Mouse (Mus musculus) hindbrain, embryonic 13.5 days (tissue): ENCODE results near the gene Vwa5b2. TPM values are rescaled to one million over a fixed set of nuclear protein-coding genes. Genes with fewer than 3 reads are reported as not detected.

Experiments used
- ATAC-seq: fragments of 200-750 bp; cut with Nextera tagmentation; 2 replicates; pipeline ENCODE4 v1.8.0; 2017; ENCODE audit warnings: moderate TSS enrichment; ENCODE audit not compliant: low FRiP score
- H3K27ac ChIP-seq: fragments of 300-500 bp; sonication (generic); 2 replicates; pipeline ENCODE4 v1.5.1; 2015; ENCODE audit warnings: inconsistent platforms, mild to moderate bottlenecking, moderate library complexity
- H3K27me3 ChIP-seq: fragments of 300-500 bp; sonication (generic); 2 replicates; pipeline ENCODE4 v1.6.1; 2015; ENCODE audit warnings: mild to moderate bottlenecking, inconsistent platforms
- H3K36me3 ChIP-seq: fragments of 300-500 bp; sonication (generic); 2 replicates; pipeline ENCODE4 v1.6.1; 2015; ENCODE audit warnings: mild to moderate bottlenecking, inconsistent platforms
- H3K4me1 ChIP-seq: fragments of 300-500 bp; sonication (generic); replicated peaks from 2 replicates; pipeline ENCODE4 v1.6.1; 2015; ENCODE audit warnings: inconsistent platforms
- H3K4me2 ChIP-seq: fragments of 300-500 bp; sonication (generic); 2 replicates; pipeline ENCODE4 v1.6.1; 2015; ENCODE audit warnings: inconsistent platforms, mild to moderate bottlenecking, moderate library complexity
- H3K4me3 ChIP-seq: fragments of 300-500 bp; sonication (generic); 2 replicates; pipeline ENCODE4 v1.5.1; 2015; ENCODE audit warnings: mild to moderate bottlenecking, inconsistent platforms
- H3K9ac ChIP-seq: fragments of 300-500 bp; sonication (generic); 2 replicates; pipeline ENCODE4 v1.6.1; 2015; ENCODE audit warnings: mild to moderate bottlenecking, inconsistent platforms
- H3K9me3 ChIP-seq: fragments of 300-500 bp; sonication (generic); 2 replicates; pipeline ENCODE4 v1.6.1; 2016; ENCODE audit warnings: inconsistent platforms
- WGBS: fragments of 180-500 bp; shearing (Covaris S2); methylation state at CpG from one replicate; pipeline ENCODE4 v1.1.7; 2015; 5-methylcytosine and 5-hydroxymethylcytosine counted together
- polyA plus RNA-seq: library from polyadenylated mRNA; unstranded; fragments of >200 nt; fragmentation: Nextera tagmentation; extraction: Ambion mirVana; gene quantifications from 2 replicates; pipeline ENCODE4 v1.2.1, GENCODE M21; 2015

The Vwa5b2 gene
- polyA plus RNA-seq, 1 experiment from 2014 or later = 14.1 TPM

- Histone ChIP-seq H3K4me1 (peaks cover 34% of the 10 kb centered on the region), H3K27ac (peak overlapping the region; percentile 97), H3K9me3 (no peaks in the 10 kb centered on the region), H3K27me3 (no peaks in the 10 kb centered on the region), H3K9ac (peak overlapping the region; percentile 95), H3K4me3 (peak overlapping the region; percentile 89), H3K4me2 (peak overlapping the region; percentile 90), H3K36me3 (peaks cover 18% of the 10 kb centered on the region)
- 1% methylated on average over 81 of the region's 83 CpGs for WGBS
- peak; percentile 31 for ATAC-seq
These were observed 30.5 kb downstream of the Vwa5b2 start for GRCm38 (mm10) chr16:20619541-20620398.

GRCm38 (mm10) chr16:20620399-20620735 is 31.1 kb downstream of the Vwa5b2 start:
- Histone ChIP-seq H3K4me3 (peak overlapping the region; percentile 89), H3K9me3 (no peaks in the 10 kb centered on the region), H3K4me2 (peak overlapping the region; percentile 90), H3K27me3 (no peaks in the 10 kb centered on the region), H3K27ac (peak overlapping the region; percentile 97), H3K36me3 (peaks cover 18% of the 10 kb centered on the region), H3K4me1 (peaks cover 34% of the 10 kb centered on the region), H3K9ac (peak overlapping the region; percentile 95)
- ATAC-seq = peak; percentile 15
- WGBS = under 1% methylated on average over 9 of the region's 9 CpGs

GRCm38 (mm10) chr16:20620751-20621190 is 31.5 kb downstream of the Vwa5b2 start:
- under 1% methylated on average over 32 of the region's 32 CpGs for WGBS
- Histone ChIP-seq H3K9me3 (no peaks in the 10 kb centered on the region), H3K27ac (peak overlapping the region; percentile 97), H3K4me2 (peak overlapping the region; percentile 90), H3K4me3 (peak overlapping the region; percentile 89), H3K4me1 (peaks cover 34% of the 10 kb centered on the region), H3K9ac (peak overlapping the region; percentile 95), H3K36me3 (peaks cover 18% of the 10 kb centered on the region), H3K27me3 (no peaks in the 10 kb centered on the region)
- peak; percentile 16 for ATAC-seq

- Histone ChIP-seq H3K27ac (peak within 1 kb of the TSS; percentile 97), H3K27me3 (no peaks in the 10 kb centered on the region), H3K4me2 (peak within 1 kb of the TSS; percentile 90), H3K4me3 (peak within 1 kb of the TSS; percentile 89), H3K4me1 (peaks cover 34% of the 10 kb centered on the region), H3K9me3 (no peaks in the 10 kb centered on the region), H3K36me3 (peaks cover 14% of the 10 kb centered on the region), H3K9ac (peak within 1 kb of the TSS; percentile 95)
- peak; percentile 52 for ATAC-seq
- under 1% methylated on average over 66 of the region's 92 CpGs for WGBS
These were observed 32.1 kb downstream of the Vwa5b2 start, which contains the start of gene Camk2n2 for GRCm38 (mm10) chr16:20621191-20621990. Gene Camk2n2, minus strand, starts transcription at chr16:20621287.

GRCm38 (mm10) chr16:20621991-20622685 is 32.9 kb downstream of the Vwa5b2 start:
- under 1% methylated on average over 31 of the region's 37 CpGs for WGBS
- no peaks in the 10 kb centered on the region for H3K27me3 ChIP-seq
- H3K4me1 ChIP-seq = peaks cover 34% of the 10 kb centered on the region
- H3K9me3 ChIP-seq = no peaks in the 10 kb centered on the region
- peak overlapping the region; percentile 95 for H3K9ac ChIP-seq
- peak overlapping the region; percentile 90 for H3K4me2 ChIP-seq
- H3K4me3 ChIP-seq = peak overlapping the region; percentile 89
- peak; percentile 60 for ATAC-seq
- peak overlapping the region; percentile 97 for H3K27ac ChIP-seq
- peaks cover 9% of the 10 kb centered on the region for H3K36me3 ChIP-seq

GRCm38 (mm10) chr16:20623211-20623610 is 33.9 kb downstream of the Vwa5b2 start:
- Histone ChIP-seq H3K27me3 (no peaks in the 10 kb centered on the region), H3K36me3 (no peaks in the 10 kb centered on the region), H3K4me2 (peak overlapping the region; percentile 90; the same call in 1 of the 2 replicates), H3K4me3 (no peak overlapping the region), H3K4me1 (peaks cover 33% of the 10 kb centered on the region), H3K27ac (peak overlapping the region; percentile 97; the same call in 1 of the 2 replicates), H3K9ac (0 out of 2 replicates have a peak overlapping the region, but pooled peaks have one; percentile 95), H3K9me3 (no peaks in the 10 kb centered on the region)
- 47% methylated on average over 2 of the region's 2 CpGs for WGBS
- ATAC-seq = no peak

GRCm38 (mm10) chr16:20628871-20629391 is 39.7 kb downstream of the Vwa5b2 start:
- Histone ChIP-seq H3K4me1 (peaks cover 21% of the 10 kb centered on the region), H3K9me3 (no peaks in the 10 kb centered on the region), H3K9ac (0 out of 2 replicates have a peak overlapping the region, but pooled peaks have one; percentile 84), H3K27ac (peak overlapping the region; percentile 35; the same call in 1 of the 2 replicates), H3K4me3 (peak overlapping the region; percentile 67; the same call in 1 of the 2 replicates), H3K36me3 (peaks cover 8% of the 10 kb centered on the region), H3K27me3 (no peaks in the 10 kb centered on the region), H3K4me2 (peak overlapping the region; percentile 90)
- ATAC-seq = no peak
- WGBS = 52% methylated on average over 11 of the region's 11 CpGs

GRCm38 (mm10) chr16:20629731-20630634 is 40.7 kb downstream of the Vwa5b2 start, which contains the start of gene Ece2:
Gene Ece2, plus strand, starts transcription at chr16:20629828.
- no peaks in the 10 kb centered on the region for H3K27me3 ChIP-seq
- peaks cover 8% of the 10 kb centered on the region for H3K36me3 ChIP-seq
- peak within 1 kb of the TSS; percentile 67 for H3K4me3 ChIP-seq
- H3K9me3 ChIP-seq = no peaks in the 10 kb centered on the region
- H3K9ac ChIP-seq = peak within 1 kb of the TSS; percentile 84
- WGBS = 7% methylated on average over 49 of the region's 54 CpGs
- H3K4me1 ChIP-seq = peaks cover 21% of the 10 kb centered on the region
- peak; percentile 67 for ATAC-seq
- peak within 1 kb of the TSS; percentile 66 for H3K27ac ChIP-seq
- H3K4me2 ChIP-seq = peak within 1 kb of the TSS; percentile 90

GRCm38 (mm10) chr16:20637410-20637809 is 48.1 kb downstream of the Vwa5b2 start:
- ATAC-seq = no peak
- Histone ChIP-seq H3K27me3 (no peaks in the 10 kb centered on the region), H3K4me1 (0 out of 2 replicates have a peak, but pooled peaks cover 7% of the 10 kb centered on the region), H3K9ac (no peak overlapping the region), H3K27ac (no peak overlapping the region), H3K4me2 (no peak overlapping the region), H3K36me3 (peaks cover 17% of the 10 kb centered on the region), H3K9me3 (no peaks in the 10 kb centered on the region), H3K4me3 (no peak overlapping the region)
- WGBS = 82% methylated on average over 8 of the region's 8 CpGs

- no peak overlapping the region for H3K4me3 ChIP-seq
- H3K4me2 ChIP-seq = no peak overlapping the region
- no peak for ATAC-seq
- H3K27ac ChIP-seq = no peak overlapping the region
- H3K9ac ChIP-seq = 0 out of 2 replicates have a peak overlapping the region, but pooled peaks have one; percentile 5
- H3K27me3 ChIP-seq = no peaks in the 10 kb centered on the region
- H3K4me1 ChIP-seq = 0 out of 2 replicates have a peak, but pooled peaks cover 7% of the 10 kb centered on the region
- no peaks in the 10 kb centered on the region for H3K9me3 ChIP-seq
- WGBS = 81% methylated on average over 8 of the region's 8 CpGs
- H3K36me3 ChIP-seq = peaks cover 10% of the 10 kb centered on the region; the same call in 1 of the 2 replicates
These were observed 49.1 kb downstream of the Vwa5b2 start for GRCm38 (mm10) chr16:20638367-20638766.
